Mouse (Mus musculus) T-helper 2 cell (primary cell): ENCODE results near the gene Tmem274.
"Not testable (repeated sequence)": the region's sequence is repeated elsewhere in the genome, so short reads cannot be mapped to it uniquely, and the experiment has no call there.

Source experiments
- in situ Hi-C: fragments of 300-600 bp; cut with MboI, MseI; formaldehyde crosslinking; loops from one replicate; pipeline ENCODE4 v1.15.1; 2025; ENCODE audit warnings: high pct_unique_total_duplicates

Gene Tmem274

DNA sequence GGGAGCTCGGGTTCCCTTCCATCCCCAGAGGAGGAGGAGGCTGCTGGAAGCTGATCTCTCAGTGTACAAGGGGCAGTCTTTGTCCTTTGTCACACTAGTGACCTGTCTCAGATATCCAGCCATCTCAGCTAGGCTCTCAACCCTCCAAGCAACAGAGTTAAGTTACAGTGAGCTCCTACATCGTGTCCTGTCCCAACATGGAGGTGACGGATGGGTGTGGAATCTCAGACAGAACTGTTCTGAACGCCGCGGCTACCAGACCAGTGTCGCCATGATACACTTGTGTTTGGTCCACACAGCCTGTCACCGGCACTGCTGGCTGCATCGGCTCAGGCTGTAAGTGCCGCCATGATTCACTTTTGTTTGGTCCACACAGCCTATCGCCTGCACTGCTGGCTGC lies at the start of gene Tmem274:
Tmem274 (plus strand) TSS at position 301 of the 400 bp plus-strand sequence.
- in situ Hi-C loops = loop anchor here (10.0 kb wide), 1 partner anchor 572 kb away; no protein-coding TSS in a partner anchor

- in situ Hi-C loops = no loop called here
Measured at GRCm38 (mm10) chr4:149429592-149429991, 47.6 kb upstream of the Tmem274 start.

DNA sequence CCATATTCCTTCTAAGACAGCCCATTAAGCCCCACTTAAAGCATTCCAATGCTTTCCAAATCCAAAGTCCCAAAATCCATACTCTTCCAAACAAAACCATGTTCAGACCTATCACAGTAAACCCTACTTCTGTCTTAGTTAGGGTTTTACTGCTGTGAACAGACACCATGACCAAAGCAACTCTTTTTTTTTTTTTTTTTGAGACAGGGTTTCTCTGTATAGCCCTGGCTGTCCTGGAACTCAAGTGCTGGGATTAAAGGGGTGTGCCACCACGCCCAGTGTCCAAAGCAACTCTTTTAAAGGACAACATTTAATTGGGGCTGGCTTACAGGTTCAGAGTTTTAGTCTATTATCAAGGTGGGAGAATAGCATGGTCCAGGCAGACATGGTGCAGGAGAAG lies 45.3 kb upstream of the Tmem274 start:
- in situ Hi-C loops = not testable (repeated sequence)

GRCm38 (mm10) chr4:149440576-149440975 lies 36.6 kb upstream of the Tmem274 start:
- in situ Hi-C loops = no loop called here

DNA sequence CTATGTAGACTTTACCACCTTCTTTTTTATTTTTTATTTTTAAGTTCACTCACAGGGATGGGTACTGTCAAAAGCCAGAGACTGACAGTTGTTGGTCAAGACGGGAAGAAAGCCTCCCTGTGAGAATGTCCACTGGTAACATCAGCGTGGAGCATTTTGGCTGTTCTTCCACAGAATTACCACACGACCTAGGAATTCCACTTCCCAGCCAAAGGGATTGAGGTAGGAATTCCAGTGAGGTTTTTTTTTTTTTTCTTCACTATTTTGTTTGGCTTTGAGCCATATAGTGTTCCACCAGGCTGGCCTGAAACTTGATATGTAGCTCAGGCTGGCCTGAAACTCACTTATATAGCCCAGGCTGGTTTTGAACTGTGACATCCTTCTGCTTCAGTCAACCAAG lies 34.7 kb upstream of the Tmem274 start:
- in situ Hi-C loops = no loop called here

- in situ Hi-C loops = no loop called here
Measured at GRCm38 (mm10) chr4:149444465-149444864, 32.7 kb upstream of the Tmem274 start.

GRCm38 (mm10) chr4:149444964-149445701 lies 32.0 kb upstream of the Tmem274 start:
- in situ Hi-C loops = no loop called here

GRCm38 (mm10) chr4:149445868-149446267 lies 31.3 kb upstream of the Tmem274 start:
- in situ Hi-C loops = no loop called here

DNA sequence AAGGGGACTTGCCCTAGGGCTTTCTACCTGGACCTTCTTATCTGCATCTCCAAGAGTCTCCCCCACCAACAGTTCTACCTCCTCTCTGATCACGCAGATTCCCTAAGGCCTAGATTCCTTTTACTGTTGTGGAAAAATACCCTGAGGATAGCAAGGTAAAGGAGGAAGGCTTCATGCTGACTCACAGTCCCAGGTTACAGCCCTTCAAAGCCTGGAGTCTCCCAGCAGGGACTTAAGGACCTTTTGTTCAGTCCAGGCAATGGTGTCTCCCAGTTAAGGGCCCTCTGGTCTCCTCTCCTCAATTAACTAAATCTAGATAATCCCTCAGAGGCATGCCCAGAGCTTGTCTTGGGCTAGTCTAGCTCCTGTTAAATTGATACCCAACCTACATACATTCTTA lies 30.9 kb upstream of the Tmem274 start:
- in situ Hi-C loops = no loop called here

DNA sequence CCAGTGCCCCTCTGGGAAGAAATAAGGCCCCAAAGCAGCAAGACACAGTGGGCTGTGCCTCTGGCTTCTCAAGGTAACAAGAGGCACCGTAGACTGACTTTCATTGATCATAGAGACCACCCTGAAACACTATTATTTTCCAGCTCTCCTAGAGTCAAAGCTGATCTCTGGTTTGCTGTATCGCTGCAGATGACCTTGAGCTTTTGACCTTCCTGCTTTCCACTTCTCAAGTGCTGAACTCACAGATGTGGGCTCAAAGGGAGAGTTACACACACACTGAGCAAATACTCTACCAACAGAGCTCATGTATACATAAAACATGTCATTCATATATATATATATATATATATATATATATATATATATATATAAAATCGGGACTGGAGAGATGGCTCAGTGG lies 26.5 kb upstream of the Tmem274 start:
- in situ Hi-C loops = no loop called here

DNA sequence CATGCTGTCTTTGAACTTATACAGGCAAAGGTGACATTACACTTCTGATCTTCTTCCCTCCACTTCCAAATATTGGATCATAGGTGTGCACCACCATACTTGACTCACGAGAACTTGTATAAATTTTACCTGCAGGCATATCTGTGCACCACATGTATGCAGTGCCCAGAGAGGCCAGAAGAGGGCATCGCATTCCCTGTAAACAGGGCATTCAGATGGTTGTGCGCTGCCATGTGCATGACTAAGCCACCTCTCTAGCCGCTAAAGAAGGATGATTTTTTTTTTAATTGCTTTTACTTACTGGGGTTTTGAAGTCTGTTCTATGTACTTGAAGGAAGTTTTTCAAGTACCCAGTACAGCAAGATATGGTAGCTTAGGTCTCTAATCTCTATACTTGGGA lies 23.5 kb upstream of the Tmem274 start:
- in situ Hi-C loops = no loop called here

DNA sequence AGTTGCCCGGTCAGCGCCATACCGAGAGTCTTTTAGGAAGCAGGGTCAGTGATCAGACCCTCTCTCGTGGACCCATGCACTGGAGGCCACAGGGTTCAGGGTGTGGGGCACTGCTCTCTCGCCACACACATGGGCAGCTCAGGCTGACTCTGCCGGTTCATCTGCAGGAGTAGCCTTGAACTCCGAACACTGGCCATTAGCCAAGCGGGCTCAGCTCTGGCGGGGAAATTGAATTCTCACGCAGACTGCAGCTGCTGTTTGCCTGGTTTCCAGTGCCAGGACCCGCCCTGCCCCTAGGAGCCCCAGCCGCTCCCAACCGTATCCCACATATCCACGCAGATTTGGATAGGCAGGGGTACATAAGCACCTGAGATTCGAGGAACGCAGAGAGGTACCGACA lies 22.9 kb upstream of the Tmem274 start:
- in situ Hi-C loops = no loop called here

GRCm38 (mm10) chr4:149454879-149455278 lies 22.3 kb upstream of the Tmem274 start, which contains the start of gene Rbp7:
Rbp7 (minus strand) TSS chr4:149454978.
- in situ Hi-C loops = no loop called here

- in situ Hi-C loops = not testable (repeated sequence)
Measured at GRCm38 (mm10) chr4:149457163-149457562, 20.0 kb upstream of the Tmem274 start.

DNA sequence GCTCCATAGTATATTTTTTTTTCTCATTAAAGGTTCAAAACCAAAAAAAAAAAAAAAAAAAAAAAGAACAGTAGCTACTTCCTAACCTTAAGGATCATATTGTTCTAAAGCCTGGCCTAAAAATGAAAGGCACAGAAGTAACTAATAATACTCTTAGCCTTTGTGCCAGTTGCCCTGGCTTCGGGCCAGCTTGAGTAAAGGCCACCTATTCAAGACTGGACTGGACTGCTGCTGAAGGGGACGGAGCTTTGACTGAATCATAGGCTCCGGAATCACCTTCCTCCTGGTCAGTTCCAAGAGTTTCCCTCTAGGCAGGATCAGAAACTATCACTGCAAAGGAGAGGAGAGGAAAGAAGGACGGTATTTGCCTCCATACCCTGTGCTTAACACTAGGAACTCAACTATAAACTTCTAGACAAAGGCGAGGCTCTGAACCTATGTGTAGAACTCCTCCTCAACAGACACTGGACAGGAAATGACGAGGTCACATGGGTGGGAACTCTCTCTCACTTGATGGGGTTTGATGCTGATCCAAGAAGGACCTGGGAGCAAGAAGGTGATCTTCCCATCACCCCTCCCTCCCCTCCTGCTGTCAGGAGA lies 19.2 kb upstream of the Tmem274 start:
- in situ Hi-C loops = no loop called here

- in situ Hi-C loops = no loop called here
Measured at GRCm38 (mm10) chr4:149458526-149458925, 18.7 kb upstream of the Tmem274 start.

DNA sequence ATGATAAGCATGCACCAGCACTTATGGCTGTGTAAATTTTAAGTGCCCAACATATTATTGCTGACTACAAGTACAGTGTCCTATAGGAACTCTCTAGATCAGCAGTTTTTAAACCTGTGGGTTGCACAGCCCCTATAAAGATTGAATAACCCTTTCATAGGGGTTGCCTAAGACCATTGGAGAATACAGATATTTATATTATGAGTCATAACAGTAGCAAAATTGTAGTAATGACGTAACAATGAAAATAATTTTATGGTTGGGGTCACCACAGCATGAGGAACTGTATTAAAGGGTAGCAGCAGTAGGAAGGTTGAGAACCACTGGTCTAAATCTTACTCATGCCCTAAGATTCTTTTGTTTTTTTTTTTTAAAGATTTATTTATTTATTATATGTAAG lies 17.8 kb upstream of the Tmem274 start:
- in situ Hi-C loops = no loop called here

DNA sequence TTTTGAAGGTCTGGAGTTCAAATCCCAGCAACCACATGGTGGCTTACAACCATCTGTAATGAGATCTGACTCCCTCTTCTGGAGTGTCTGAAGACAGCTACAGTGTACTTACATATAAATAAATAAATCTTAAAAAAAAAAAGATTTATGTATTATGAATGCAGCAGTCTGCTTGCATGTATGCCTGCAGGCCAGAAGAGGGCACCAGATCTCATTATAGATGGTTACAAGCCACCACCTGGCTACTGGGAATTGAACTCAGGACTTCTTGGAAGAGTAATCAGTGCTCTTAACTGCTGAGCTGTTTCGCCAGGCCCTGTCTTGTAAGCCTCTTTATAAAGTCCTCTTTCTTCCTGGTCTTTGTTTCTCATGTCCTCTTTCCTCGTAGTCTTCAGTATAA lies 16.7 kb upstream of the Tmem274 start:
- in situ Hi-C loops = not testable (repeated sequence)

GRCm38 (mm10) chr4:149461579-149462304 lies 15.4 kb upstream of the Tmem274 start:
- in situ Hi-C loops = no loop called here

- in situ Hi-C loops = no loop called here
Measured at GRCm38 (mm10) chr4:149462305-149462971, 14.7 kb upstream of the Tmem274 start.

GRCm38 (mm10) chr4:149463435-149463950 lies 13.7 kb upstream of the Tmem274 start:
- in situ Hi-C loops = no loop called here

- in situ Hi-C loops = no loop called here
Measured at GRCm38 (mm10) chr4:149469557-149469956, 7.6 kb upstream of the Tmem274 start.
